Mouse (Mus musculus): ENCODE measurements around the gene Arl14.

DNA sequence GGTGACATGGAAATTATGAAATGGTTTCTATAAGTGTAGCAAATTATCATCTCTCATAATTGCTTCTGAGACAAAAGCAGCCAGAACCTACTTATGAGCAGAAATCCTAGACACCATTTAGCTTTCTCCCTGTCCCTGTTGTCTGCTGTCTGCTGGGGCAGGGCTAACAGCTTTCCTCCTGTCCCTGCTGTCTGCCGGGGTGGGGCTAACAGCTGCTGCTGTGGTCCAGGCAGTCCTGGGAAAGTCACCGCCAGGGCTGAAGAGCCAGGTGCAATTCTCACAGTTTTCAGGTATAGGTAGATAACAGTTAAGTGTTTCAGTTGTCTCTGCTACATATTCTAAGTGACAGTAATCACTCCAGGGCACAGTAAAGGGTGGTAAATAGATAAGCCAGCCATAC, 4.3 kb downstream of the Arl14 start:
- TF ChIP-seq CTCF (IDR thresholded peaks at IDR 0.05; ENCODE audit: control insufficient read depth, insufficient read depth, low read length) (no peak), POLR2A (IDR thresholded peaks at IDR 0.05; ENCODE audit: borderline replicate concordance, control insufficient read depth, low read depth, low read length) (no peak)

Measured in bone marrow, adult 2 months (tissue).